Mouse (Mus musculus): ENCODE results near the gene Adcy3.
"Not testable (repeated sequence)": the region's sequence is repeated elsewhere in the genome, so short reads cannot be mapped to it uniquely, and the experiment has no call there.

Gene Adcy3

DNA sequence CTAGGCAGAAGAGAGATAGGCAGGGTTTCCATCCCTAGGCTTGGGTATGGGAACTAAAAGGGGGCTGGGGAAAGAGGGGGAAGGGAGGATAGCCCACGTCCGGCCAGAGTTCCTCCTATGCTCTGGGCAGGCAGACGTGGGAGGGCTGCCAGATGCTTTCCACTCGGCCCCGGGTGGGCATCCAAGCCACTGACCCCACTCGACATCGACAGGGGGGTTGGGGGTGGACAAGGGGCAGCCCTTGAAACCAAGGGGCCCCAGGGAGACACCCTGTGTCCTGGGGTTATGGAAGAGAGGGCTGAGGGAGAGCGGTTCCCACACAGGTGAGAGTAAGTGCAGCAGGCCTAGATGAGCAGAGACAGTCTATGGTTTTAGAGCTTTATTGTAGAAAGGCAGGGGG is 107.4 kb downstream of the Adcy3 start:
- DNase-seq (ENCODE audit: low read depth, low spot score): not testable (repeated sequence)

DNA sequence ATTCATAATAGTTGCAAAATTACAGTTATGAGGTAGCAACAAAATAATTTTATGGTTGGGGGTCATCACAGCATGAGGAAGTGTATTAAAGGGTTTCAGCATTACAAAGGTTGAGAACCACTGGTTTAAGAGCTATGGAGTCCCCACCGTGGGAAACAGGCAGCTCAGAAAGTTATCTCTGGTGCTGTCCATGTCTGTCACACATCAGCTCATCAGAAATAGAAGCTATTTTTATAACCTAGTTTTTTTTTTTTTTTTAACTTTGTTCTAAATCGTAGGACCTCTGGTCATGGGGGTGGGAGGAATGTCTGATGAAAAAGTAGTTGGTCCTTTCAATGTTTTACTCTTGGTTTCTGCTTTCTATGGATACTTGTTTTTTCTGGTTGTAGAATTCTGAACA is 110.9 kb downstream of the Adcy3 start:
- no peak for DNase-seq (ENCODE audit: low read depth, low spot score)

- DNase-seq (ENCODE audit: low read depth, low spot score): peak; percentile 36
Measured at GRCm38 (mm10) chr12:4245742-4246141, 112.8 kb downstream of the Adcy3 start.

DNA sequence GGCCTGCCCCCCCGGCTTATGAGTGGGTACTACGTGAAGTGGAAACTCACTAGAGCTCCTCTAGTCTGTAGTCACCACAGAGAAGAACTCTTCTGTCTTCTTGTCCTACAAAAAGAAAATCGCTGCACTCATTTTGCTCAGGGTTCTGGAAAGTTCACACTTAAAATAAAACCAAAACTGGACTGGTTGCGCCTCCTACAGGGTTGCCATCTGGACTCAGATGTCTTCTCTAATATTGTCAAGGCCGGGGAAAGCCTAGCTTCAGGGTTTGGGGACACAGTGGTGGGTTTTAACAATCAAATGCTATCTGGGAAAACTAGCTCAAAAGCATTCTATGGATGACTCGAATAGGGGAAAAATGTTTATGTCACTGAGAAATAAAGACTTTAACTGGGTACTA is 116.9 kb downstream of the Adcy3 start:
- DNase-seq (ENCODE audit: low read depth, low spot score): no peak

GRCm38 (mm10) chr12:4252742-4253655 is 120.1 kb downstream of the Adcy3 start:
- DNase-seq (ENCODE audit: low read depth, low spot score): no peak

Measured in ZHBTc4 (cell line).